Mouse (Mus musculus) heart, adult 2 months (tissue): ENCODE measurements at regions not wholly inside any gene's neighbourhood (a gene's known extent, or its start where the extent isn't known, plus 50 kb on each side); places are given as distances from the start of the nearest gene placed in this dataset.

Experiments
- DNase-seq, 2 experiments: peaks; one replicate each; pipeline ENCODE4 v3.0.0; 2021
- H3K27ac ChIP-seq: fragments of 200-600 bp; 2 replicates; pipeline ENCODE4 v1.8.1; 2022
- H3K27me3 ChIP-seq: fragments of 200-500 bp; 2 replicates; pipeline ENCODE4 v1.6.1; 2012; ENCODE audit warnings: mild to moderate bottlenecking, low read length, inconsistent platforms, mixed read lengths; ENCODE audit not compliant: control insufficient read depth, insufficient read depth
- H3K36me3 ChIP-seq: fragments of 200-500 bp; 2 replicates; pipeline ENCODE4 v1.6.1; 2012; ENCODE audit warnings: low read length, inconsistent platforms; ENCODE audit not compliant: control insufficient read depth, insufficient read depth
- H3K4me1 ChIP-seq: fragments of 200-500 bp; 2 replicates; pipeline ENCODE4 v1.6.1; 2011; ENCODE audit warnings: low read length; ENCODE audit not compliant: control insufficient read depth, insufficient read depth
- H3K4me3 ChIP-seq: fragments of 200-600 bp; 2 replicates; pipeline ENCODE4 v1.8.1; 2022
- H3K79me2 ChIP-seq: fragments of 200-500 bp; replicated peaks from 2 replicates; pipeline ENCODE4 v1.6.1; 2012; ENCODE audit warnings: mild to moderate bottlenecking, inconsistent platforms, low read length, moderate library complexity, mixed read lengths; ENCODE audit not compliant: control insufficient read depth, insufficient read depth
- H3K9ac ChIP-seq: fragments of 200-500 bp; 2 replicates; pipeline ENCODE4 v1.6.1; 2012; ENCODE audit warnings: low read depth, mild to moderate bottlenecking, control low read depth, inconsistent platforms, low read length, mixed read lengths
- CTCF ChIP-seq: fragments of 200-600 bp; IDR thresholded peaks from 2 replicates; pipeline ENCODE4 v1.8.1; 2022; ENCODE audit warnings: antibody characterized with exemption, mild to moderate bottlenecking, moderate library complexity
- EP300 ChIP-seq: fragments of 200-500 bp; IDR thresholded peaks from 2 replicates; pipeline ENCODE4 v1.6.1; 2011; ENCODE audit warnings: low read depth, low read length, control low read depth; ENCODE audit not compliant: insufficient read depth
- POLR2A ChIP-seq: fragments of 200-500 bp; IDR thresholded peaks from 2 replicates; pipeline ENCODE4 v1.6.1; 2011; ENCODE audit warnings: mild to moderate bottlenecking, low read depth, low read length, control low read depth; ENCODE audit not compliant: insufficient read depth
- WGBS: fragments of 180-500 bp; shearing (Covaris S2); methylation state at CpG from one replicate; pipeline ENCODE4 v1.1.7; 2018; 5-methylcytosine and 5-hydroxymethylcytosine counted together
- intact Hi-C: fragments of 180-260 bp; cut with DNase I; formaldehyde crosslinking; loops from one replicate; pipeline ENCODE4 v1.15.1; 2025

DNA sequence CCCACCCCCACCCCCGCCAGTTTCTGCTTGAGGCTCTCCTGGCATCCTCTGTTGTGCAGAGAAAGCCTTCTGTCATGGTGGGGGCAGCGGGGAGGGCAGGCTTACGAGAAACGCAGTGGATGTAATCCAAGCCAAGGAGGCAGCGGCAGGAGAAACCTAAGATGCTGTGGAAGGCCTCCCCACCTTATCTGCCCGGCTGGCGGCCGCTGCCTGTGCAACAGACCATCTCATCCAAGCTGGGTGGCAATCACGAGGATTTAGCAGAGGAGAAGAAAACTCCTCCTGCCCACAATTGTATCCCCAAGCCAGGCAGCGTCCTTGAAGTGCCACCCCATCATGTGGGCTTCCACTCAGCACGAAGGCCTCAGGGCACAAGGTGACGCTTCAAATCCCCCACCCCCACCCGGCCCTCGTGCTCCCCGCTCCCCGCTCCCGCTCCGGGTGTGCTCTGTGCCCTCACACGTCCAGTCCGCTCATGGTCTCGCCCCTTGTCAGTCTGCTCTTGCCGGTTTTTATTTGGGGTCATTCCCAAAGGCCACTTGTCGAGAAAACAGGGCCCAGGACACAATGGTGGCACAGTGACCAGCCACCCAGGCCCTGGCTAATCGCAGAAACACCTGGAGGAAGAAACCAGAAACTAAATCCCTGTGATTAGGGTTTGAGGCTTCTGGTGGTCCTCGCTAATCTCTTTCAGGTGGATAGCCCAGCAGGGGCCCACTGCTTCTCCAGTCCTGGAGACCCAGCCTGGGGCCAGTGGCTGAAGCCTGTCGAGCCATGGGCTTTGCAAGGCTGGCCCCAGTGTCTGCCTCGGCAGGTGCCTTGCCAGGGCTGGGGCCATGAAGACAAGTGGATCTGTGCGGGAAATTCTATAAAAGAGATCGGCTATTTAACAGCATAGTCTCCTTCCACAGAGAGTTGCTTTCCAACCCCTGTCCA is 58.6 kb upstream of the Gsc start:
- Histone ChIP-seq H3K9ac (no peak overlapping the region), H3K36me3 (no peaks in the 10 kb centered on the region), H3K27ac (no peak overlapping the region), H3K4me3 (no peak overlapping the region), H3K4me1 (no peaks in the 10 kb centered on the region), H3K79me2 (no peaks in the 10 kb centered on the region), H3K27me3 (no peaks in the 10 kb centered on the region)
- DNase-seq, result no peak
- intact Hi-C loops, result no loop called here
- 35% methylated on average over 29 of the region's 29 CpGs for WGBS
- TF ChIP-seq CTCF, result no peak
- no peak for TF ChIP-seq POLR2A
- TF ChIP-seq EP300, result no peak

DNA sequence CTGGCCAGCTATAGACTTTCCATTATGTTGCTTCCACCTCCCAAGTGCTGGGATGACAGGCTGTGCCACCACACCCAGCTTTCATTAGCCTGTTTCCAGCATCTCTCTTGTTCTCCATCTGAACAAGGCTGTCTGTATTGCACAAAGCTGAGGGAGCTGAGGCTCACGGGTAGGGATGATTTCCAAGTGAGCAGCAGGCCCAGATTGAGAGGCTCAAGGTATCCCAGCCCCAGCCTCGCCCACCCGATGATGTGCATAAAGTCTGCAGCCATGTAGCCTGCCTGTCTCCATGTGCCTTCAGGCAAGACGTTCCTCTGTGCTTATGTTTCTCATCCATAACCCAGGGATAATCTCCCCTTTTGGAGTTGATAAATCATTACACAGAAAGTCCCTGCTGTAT is 57.5 kb upstream of the Gsc start:
- H3K27ac ChIP-seq, result no peak overlapping the region
- no peaks in the 10 kb centered on the region for H3K27me3 ChIP-seq
- no peaks in the 10 kb centered on the region for H3K36me3 ChIP-seq
- intact Hi-C loops, result no loop called here
- H3K9ac ChIP-seq, result no peak overlapping the region
- H3K4me3 ChIP-seq, result no peak overlapping the region
- H3K79me2 ChIP-seq, result no peaks in the 10 kb centered on the region
- WGBS, result 64% methylated on average over 4 of the region's 4 CpGs
- no peak for DNase-seq
- TF ChIP-seq EP300, result no peak
- TF ChIP-seq CTCF, result no peak
- no peak for TF ChIP-seq POLR2A
- no peaks in the 10 kb centered on the region for H3K4me1 ChIP-seq
